Mouse (Mus musculus): ENCODE measurements at regions not wholly inside any gene's neighbourhood (a gene's known extent, or its start where the extent isn't known, plus 50 kb on each side); places are given as distances from the start of the nearest gene placed in this dataset.

GRCm38 (mm10) chr4:106048797-106049196 lies 259.1 kb downstream of the Gm12728 start:
- DNase-seq = no peak

DNA sequence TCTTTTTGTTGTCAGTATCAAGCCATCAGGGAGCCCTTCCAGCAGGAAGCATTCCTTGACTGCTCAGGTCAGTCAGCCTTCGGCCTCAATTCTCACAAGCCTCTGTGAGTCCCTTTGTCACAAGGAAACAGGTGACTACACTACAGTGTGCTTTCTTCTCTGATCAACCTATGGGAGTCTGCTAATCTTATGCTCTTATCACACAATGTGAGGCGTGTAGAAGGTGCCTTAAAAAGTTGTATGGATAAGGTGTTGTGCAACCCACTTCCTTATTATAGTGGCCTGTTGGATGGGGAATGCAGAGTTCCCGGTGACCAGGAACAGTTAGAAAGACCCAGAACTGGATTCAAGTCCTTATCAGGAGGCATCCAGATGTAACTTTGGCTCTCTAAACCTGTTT lies 260.2 kb downstream of the Gm12728 start:
- DNase-seq = no peak

- DNase-seq = no peak
Observed at GRCm38 (mm10) chr4:106050297-106050696, 260.6 kb downstream of the Gm12728 start.

DNA sequence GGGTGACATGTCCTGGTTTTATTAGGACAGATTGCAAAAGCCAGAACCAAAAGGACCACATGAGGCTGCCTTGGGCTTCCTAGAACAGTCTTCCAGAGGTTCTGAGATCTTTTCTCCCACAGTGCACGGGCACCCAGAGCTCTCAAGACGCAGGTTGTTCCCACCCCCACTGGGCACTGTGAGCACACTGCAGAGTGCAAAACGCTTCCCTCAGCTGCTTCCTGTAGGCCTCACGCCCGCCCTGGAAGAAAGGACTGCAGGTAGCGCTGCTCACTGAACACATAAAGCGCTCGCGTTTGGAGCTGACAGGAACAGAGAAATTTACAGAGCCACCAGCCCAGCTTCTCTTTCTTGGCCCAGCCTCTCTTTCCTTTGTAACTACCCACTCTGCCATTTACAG lies 262.5 kb upstream of the Usp24 start:
- DNase-seq = no peak

- no peak for DNase-seq
Observed at GRCm38 (mm10) chr4:106054324-106054723, 261.7 kb upstream of the Usp24 start.

DNA sequence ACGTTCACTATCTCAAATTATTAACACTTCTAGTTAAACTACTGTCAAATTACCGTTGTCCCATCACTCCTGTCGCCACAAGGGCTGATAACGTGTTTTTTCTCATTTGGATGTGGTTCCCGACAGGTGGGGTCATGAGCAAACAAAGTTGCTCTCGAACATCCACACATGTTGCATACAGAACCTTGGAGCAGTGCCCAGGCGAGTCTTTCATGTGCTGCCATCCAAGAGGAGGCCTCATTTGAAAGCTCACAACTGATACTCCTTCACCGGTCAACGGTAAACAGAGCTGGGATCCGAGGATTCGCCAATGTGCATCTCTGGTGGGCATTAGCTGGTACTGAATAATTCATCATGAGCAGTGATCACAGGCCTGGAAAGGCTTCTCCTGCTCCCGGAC lies 253.4 kb upstream of the Usp24 start:
- DNase-seq = no peak

GRCm38 (mm10) chr4:106063851-106064382 lies 252.1 kb upstream of the Usp24 start:
- no peak for DNase-seq

- peak; percentile 9 for DNase-seq
Observed at GRCm38 (mm10) chr4:106067023-106067422, 249.0 kb upstream of the Usp24 start.

DNA sequence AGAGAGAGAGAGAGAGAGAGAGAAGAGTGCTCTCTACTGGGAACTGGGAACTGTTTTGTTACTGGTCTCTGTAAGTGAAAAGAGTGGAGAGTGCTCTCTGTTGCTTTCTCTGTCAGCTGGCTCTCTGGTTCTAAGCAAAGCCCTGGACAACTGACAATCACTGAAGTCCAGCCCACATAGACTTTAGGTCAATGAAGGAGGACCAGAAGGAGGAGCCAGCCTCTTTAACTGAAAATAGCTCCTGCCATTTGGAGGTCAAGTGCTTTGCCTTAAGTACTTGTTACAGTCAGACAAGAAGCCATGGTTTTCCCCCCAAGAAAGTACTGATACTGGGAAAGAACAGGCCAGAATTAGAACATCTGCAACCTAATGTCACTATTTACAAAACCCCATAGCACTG lies 232.5 kb upstream of the Usp24 start:
- DNase-seq = no peak

DNA sequence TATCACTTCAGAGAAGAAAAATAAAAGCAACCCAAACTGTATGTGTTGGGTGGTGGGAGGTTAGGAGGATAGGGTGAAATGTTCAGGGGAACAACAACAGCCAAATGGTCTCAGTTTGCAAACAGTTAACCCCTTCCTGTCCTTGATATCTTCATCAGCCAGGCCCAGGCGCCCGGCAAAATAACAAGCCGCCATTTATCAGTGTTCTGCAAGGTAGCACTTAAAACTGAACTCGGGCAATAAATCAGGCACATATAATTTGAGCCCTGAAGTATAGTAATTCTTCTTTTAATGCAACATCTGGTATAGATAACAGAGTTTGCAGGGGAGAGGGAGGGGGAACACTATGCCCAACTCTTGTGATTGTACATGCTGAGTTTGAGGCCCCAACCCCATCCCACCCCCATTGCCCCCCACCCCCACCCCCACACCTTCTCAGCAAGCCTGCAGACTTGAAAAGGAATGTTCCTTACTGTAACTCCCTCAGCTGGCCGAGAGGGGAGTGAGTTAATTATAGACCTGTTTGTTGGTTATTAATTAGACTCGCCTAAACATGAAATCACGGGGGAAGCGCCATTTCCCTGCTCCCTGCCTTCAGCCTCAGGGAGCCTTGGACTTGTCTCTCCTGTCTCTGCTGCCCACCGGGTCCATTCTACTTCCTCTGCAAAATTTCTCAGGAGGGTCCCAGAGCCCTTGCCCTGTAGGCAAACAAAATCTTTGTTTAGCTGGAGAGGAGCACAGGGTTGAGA lies 223.9 kb upstream of the Usp24 start:
- DNase-seq = peak; percentile 62

GRCm38 (mm10) chr4:106092676-106093070 lies 223.3 kb upstream of the Usp24 start:
- DNase-seq = no peak

GRCm38 (mm10) chr4:106093252-106093651 lies 222.8 kb upstream of the Usp24 start:
- no peak for DNase-seq

- DNase-seq = no peak
Observed at GRCm38 (mm10) chr4:106094882-106095556, 221.0 kb upstream of the Usp24 start.

- DNase-seq = no peak
Observed at GRCm38 (mm10) chr4:106096130-106096529, 219.9 kb upstream of the Usp24 start.

- DNase-seq = no peak
Observed at GRCm38 (mm10) chr4:106097846-106098245, 218.2 kb upstream of the Usp24 start.

GRCm38 (mm10) chr4:106100211-106101025 lies 215.6 kb upstream of the Usp24 start:
- DNase-seq = no peak

DNA sequence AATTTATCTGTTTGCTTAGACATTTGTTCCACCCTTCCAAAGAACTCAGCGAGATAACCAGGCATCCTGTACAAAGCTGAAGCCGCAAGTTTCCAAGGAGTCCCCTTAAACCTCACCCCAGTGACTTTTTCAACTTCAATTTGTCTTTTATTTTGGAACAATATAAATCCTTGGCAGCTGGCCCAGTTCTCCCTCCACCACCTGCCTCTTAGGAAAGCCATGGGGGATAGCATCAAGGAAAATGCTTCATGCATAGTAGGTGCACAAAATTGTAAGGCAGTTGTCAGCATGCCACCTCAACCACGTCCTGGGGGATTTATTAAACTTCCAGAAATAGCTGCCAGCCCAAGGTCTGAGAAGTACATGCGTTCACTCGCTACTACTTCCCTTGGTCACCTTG lies 214.1 kb upstream of the Usp24 start:
- DNase-seq = peak; percentile 19

GRCm38 (mm10) chr4:106102451-106102977 lies 213.5 kb upstream of the Usp24 start:
- peak; percentile 32 for DNase-seq

GRCm38 (mm10) chr4:106103750-106104635 lies 212.0 kb upstream of the Usp24 start:
- DNase-seq = peak; percentile 18

GRCm38 (mm10) chr4:106112981-106113380 lies 203.0 kb upstream of the Usp24 start:
- no peak for DNase-seq

DNA sequence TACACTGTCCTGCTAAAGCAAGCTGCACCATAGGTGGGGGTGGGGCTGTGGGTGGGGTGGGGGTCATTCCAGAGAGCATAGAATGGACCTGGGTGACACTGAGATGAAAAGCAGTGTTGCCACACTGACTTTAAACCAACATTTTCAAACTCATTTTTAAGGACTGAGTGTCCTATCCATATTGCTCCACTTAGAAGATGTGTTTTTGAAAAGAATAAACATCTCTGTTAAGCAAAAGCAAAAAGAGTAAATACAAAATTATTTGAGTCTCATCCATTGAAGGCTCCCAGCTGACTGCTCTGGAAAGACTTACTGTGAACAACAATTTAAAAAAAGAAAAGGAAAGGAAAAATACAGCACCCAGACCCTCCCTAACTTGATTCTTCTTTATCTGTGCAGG lies 202.3 kb upstream of the Usp24 start:
- DNase-seq = no peak

- DNase-seq = no peak
Observed at GRCm38 (mm10) chr4:106116611-106117010, 199.4 kb upstream of the Usp24 start.

Measured in kidney, postnatal 10 days (tissue).